Mouse (Mus musculus) lung, adult 2 months (tissue): Measurements from ENCODE around the gene Hdac9. TPM values are rescaled to one million over a fixed set of nuclear protein-coding genes. Genes with fewer than 3 reads are reported as not detected.

Experiments
- DNase-seq: peaks from one replicate; pipeline ENCODE4 v3.0.0; 2022
- H3K4me1 ChIP-seq: fragments of 200-500 bp; 2 replicates; pipeline ENCODE4 v1.6.1; 2011; ENCODE audit warnings: low read length; ENCODE audit not compliant: control insufficient read depth, insufficient read depth
- H3K4me3 ChIP-seq: fragments of 200-500 bp; replicated peaks from 2 replicates; pipeline ENCODE3; 2011; ENCODE audit warnings: low read depth, mild to moderate bottlenecking, control low read depth, low read length; ENCODE audit errors: extremely low read depth
- CTCF ChIP-seq: fragments of 200-500 bp; IDR thresholded peaks from 2 replicates; pipeline ENCODE4 v1.5.1; 2011; ENCODE audit warnings: mild to moderate bottlenecking, low read length, control low read depth; ENCODE audit not compliant: insufficient read depth
- POLR2A ChIP-seq: fragments of 200-500 bp; IDR thresholded peaks from 2 replicates; pipeline ENCODE4 v1.6.1; 2011; ENCODE audit warnings: low read depth, mild to moderate bottlenecking, control low read depth, low read length, borderline replicate concordance; ENCODE audit errors: extremely low read depth
- WGBS: fragments of 180-500 bp; shearing (Covaris S2); methylation state at CpG from one replicate; pipeline ENCODE4 v1.1.7; 2018; 5-methylcytosine and 5-hydroxymethylcytosine counted together
- polyA plus RNA-seq: library from polyadenylated mRNA; depleted of rRNA; stranded (reverse); fragments of >200 nt; gene quantifications from 2 replicates; pipeline ENCODE4 v1.2.3, GENCODE M21; 2012

The Hdac9 gene
- polyA plus RNA-seq, 1 experiment = 4.8 TPM

GRCm38 (mm10) chr12:34674235-34674634 lies 242.7 kb downstream of the Hdac9 start:
- TF ChIP-seq CTCF (no peak), POLR2A (no peak)
- Histone ChIP-seq H3K4me1 (no peaks in the 10 kb centered on the region), H3K4me3 (no peak overlapping the region)
- no peak for DNase-seq
- 45% methylated on average over 2 of the region's 2 CpGs for WGBS

- Histone ChIP-seq H3K4me1 (no peaks in the 10 kb centered on the region), H3K4me3 (no peak overlapping the region)
- 50% methylated on average over 4 of the region's 4 CpGs for whole genome bisulfite sequencing
- peak; percentile 10 for DNase-seq
- TF ChIP-seq POLR2A = no peak
- TF ChIP-seq CTCF = no peak
These were observed 243.4 kb downstream of the Hdac9 start for GRCm38 (mm10) chr12:34673539-34673938.

- 3% methylated on average over 3 of the region's 3 CpGs for WGBS
These were observed 252.1 kb downstream of the Hdac9 start for GRCm38 (mm10) chr12:34664758-34665157.

GRCm38 (mm10) chr12:34661378-34661777 lies 255.5 kb downstream of the Hdac9 start:
- no peak for TF ChIP-seq CTCF
- no peak for TF ChIP-seq POLR2A
- Histone ChIP-seq H3K4me1 (no peaks in the 10 kb centered on the region), H3K4me3 (no peak overlapping the region)
- DNase-seq = no peak

More at GRCm38 (mm10) chr12:34664758-34665157, 252.1 kb downstream of the Hdac9 start:
- no peak overlapping the region for H3K4me3 ChIP-seq
- no peaks in the 10 kb centered on the region for H3K4me1 ChIP-seq
- DNase-seq = peak; percentile 56
- TF ChIP-seq CTCF (peak; percentile 59), POLR2A (no peak)

- no peak overlapping the region for H3K4me3 ChIP-seq
These were observed 256.9 kb downstream of the Hdac9 start for GRCm38 (mm10) chr12:34660027-34660426.

DNA sequence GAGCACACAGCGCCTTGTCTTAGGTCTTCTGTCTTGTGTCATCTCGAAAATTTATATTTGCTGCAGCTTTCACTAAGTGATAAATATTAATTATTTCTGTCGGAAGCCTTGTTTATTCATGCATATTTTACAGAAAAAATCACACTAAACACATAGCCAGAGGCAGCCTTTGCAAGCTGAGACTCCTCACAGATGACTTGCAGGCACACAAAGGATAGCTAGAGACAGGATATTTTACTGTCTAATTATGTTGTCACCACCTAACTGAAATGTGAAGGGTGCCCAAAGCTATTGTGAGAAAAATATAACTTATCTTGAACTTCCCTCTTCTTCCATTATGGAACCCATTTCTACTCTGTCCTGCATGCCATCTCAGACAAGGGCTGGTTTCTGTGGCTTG lies 258.3 kb downstream of the Hdac9 start:
- 63% methylated on average over 3 of the region's 3 CpGs for WGBS
- no peak for DNase-seq
- H3K4me3 ChIP-seq = no peak overlapping the region
- TF ChIP-seq POLR2A (no peak), CTCF (no peak)
- no peaks in the 10 kb centered on the region for H3K4me1 ChIP-seq

More at GRCm38 (mm10) chr12:34660027-34660426, 256.9 kb downstream of the Hdac9 start:
- TF ChIP-seq POLR2A = no peak
- TF ChIP-seq CTCF = no peak
- no peaks in the 10 kb centered on the region for H3K4me1 ChIP-seq
- no peak for DNase-seq
- WGBS = 59% methylated on average over 5 of the region's 5 CpGs

DNA sequence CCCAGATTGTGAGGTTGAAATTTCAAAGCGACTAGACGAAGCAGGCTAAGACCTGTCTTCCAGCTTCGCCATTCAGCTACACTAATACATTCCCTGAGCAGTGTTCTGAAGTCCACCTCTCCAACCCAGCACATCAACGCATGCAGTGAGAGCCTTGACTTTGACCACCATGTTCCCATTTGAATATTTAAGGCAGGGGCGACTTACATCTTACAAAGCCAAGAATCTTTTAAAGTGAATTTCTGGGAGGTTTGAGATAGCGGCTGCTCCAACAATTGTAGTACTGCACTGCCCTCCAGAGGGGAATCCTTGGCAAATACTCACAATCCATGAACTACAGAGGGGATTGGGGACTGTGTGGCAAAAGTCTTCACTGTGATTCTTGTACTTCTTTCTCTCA lies 258.8 kb downstream of the Hdac9 start:
- DNase-seq = no peak
- 58% methylated on average over 6 of the region's 6 CpGs for WGBS
- no peaks in the 10 kb centered on the region for H3K4me1 ChIP-seq
- no peak overlapping the region for H3K4me3 ChIP-seq
- no peak for TF ChIP-seq POLR2A
- no peak for TF ChIP-seq CTCF

- no peak for TF ChIP-seq POLR2A
- TF ChIP-seq CTCF = no peak
- no peak for DNase-seq
- Histone ChIP-seq H3K4me1 (no peaks in the 10 kb centered on the region), H3K4me3 (no peak overlapping the region)
- 44% methylated on average over 3 of the region's 3 CpGs for WGBS
These were observed 263.3 kb downstream of the Hdac9 start for GRCm38 (mm10) chr12:34653615-34654014.

DNA sequence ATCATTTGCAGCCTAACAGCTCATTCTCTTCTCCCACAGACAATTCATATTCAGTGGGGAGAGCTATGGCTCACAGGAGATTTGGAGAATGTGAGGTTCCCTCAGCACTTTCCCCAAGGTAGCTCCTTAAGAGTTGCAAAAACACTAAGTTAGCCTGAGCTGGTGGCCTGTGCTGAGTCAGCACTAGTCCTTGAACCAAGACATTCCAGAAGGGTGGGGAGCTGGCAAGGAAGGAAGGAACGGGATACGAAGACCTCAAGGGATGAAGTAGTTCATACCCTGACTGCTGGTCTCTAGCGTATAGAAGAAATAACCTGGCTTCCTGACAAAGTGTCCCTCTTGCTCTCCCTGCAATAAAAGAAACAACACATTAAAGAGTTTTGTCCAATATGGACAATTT lies 268.1 kb downstream of the Hdac9 start:
- no peak for DNase-seq
- Histone ChIP-seq H3K4me1 (no peaks in the 10 kb centered on the region), H3K4me3 (no peak overlapping the region)
- 74% methylated on average over 3 of the region's 3 CpGs for WGBS
- TF ChIP-seq POLR2A (no peak), CTCF (no peak)

DNA sequence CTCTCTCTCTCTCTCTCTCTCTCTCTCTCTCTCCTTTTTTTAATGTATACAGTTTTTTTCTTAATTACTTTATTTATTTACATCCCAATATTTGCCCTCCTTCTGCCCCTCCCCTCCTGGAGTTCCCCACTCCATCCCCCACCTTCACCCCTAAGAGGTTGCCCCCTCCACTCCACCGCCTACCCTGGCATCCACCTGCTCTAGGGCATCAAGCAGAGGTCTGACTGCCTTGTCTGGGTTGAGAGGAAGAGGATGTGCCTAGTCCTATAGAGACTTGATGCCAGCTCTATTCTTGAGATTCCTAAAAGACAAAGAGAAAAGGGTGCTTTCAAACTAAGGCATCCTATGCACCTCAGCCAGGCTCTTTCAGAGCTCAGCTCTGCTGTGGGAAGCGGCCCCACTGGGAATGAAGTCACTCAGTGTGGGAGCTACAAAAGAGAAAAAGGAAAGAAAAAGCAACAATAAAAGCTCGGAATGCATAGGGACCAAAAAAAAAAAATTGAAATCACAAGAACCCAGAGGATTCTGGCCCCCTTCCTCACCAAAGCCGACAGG lies 275.1 kb downstream of the Hdac9 start:
- Histone ChIP-seq H3K4me1 (no peaks in the 10 kb centered on the region), H3K4me3 (no peak overlapping the region)
- 87% methylated on average over 4 of the region's 4 CpGs for WGBS
- DNase-seq = no peak
- TF ChIP-seq POLR2A (no peak), CTCF (no peak)

- DNase-seq = no peak
- TF ChIP-seq POLR2A (no peak), CTCF (no peak)
- no peaks in the 10 kb centered on the region for H3K4me1 ChIP-seq
- H3K4me3 ChIP-seq = no peak overlapping the region
- 64% methylated on average over 16 of the region's 16 CpGs for WGBS
These were observed 279.4 kb downstream of the Hdac9 start for GRCm38 (mm10) chr12:34637238-34638124.
